Mouse (Mus musculus) embryonic stem cell, embryonic (primary cell): Measurements from ENCODE around the gene Saa4.
"Not testable (repeated sequence)": the region's sequence is repeated elsewhere in the genome, so short reads cannot be mapped to it uniquely, and the experiment has no call there.

ENCODE experiments used
- CTCF ChIA-PET, 4 experiments: fragments of 300-600 bp in 2 of 4; fragments of 350-600 bp in 2 of 4; sonication (Branson Sonifier 250); formaldehyde crosslinking; loops; one replicate each; lab custom pipeline; 2022; ENCODE audit warnings: inconsistent platforms in 2 of 4; lab: Charles Lee
- POLR2A ChIA-PET, 4 experiments: fragments of 300-600 bp in 2 of 4; fragments of 350-600 bp in 2 of 4; sonication (Branson Sonifier 250); formaldehyde crosslinking; loops; one replicate each; lab custom pipeline; 2022; ENCODE audit warnings: antibody characterized with exemption in 4 of 4, inconsistent platforms in 1 of 4; lab: Charles Lee

Gene Saa4

GRCm38 (mm10) chr7:46732458-46732857, at the start of gene Saa4:
Gene Saa4, minus strand, starts transcription at chr7:46732603.
- POLR2A ChIA-PET: interaction anchor here in 1 of 4 experiments (0.6 to 0.7 kb wide), 2 partner anchors 16 to 105 kb away, joined by 3 read pairs; no protein-coding TSS in a partner anchor
- CTCF ChIA-PET: interaction anchor here in 1 of 4 experiments (0.6 kb wide), 1 partner anchor 50 kb away, joined by 6 read pairs; no protein-coding TSS in a partner anchor

GRCm38 (mm10) chr7:46770706-46771105, 38.3 kb upstream of the Saa4 start:
- POLR2A ChIA-PET: interaction anchor here (0.5 to 2.4 kb wide), 18 partner anchors 11 to 285 kb away, joined by 3 to 13 read pairs (median 5); partner anchors contain the start of genes Gtf2h1 (in 2 of the 4), Hps5 (in 2 of the 4), Saa2 (in 1 of the 4) and Saa3 (in 1 of the 4)
- CTCF ChIA-PET: interaction anchor here (0.6 to 4.1 kb wide), 34 partner anchors 8 to 378 kb away, joined by 3 to 28 read pairs (median 4); partner anchors contain the start of genes Saa3 (in 2 of the 4) and Saal1 (in 2 of the 4)

GRCm38 (mm10) chr7:46768451-46768850, 36.0 kb upstream of the Saa4 start:
- CTCF ChIA-PET: interaction anchor here (0.5 to 4.1 kb wide), 18 partner anchors 13 to 1114 kb away, joined by 3 to 28 read pairs (median 3); partner anchors contain the start of genes Saal1 (in 3 of the 4), Gtf2h1 (in 1 of the 4), Hps5 (in 1 of the 4) and Saa3 (in 1 of the 4)
- POLR2A ChIA-PET: interaction anchor here (0.6 to 2.1 kb wide), 18 partner anchors 9 to 89 kb away, joined by 3 to 11 read pairs (median 4); partner anchors contain the start of genes Gtf2h1 (in 2 of the 4), Hps5 (in 2 of the 4) and Saal1 (in 1 of the 4)

GRCm38 (mm10) chr7:46767371-46767770, 35.0 kb upstream of the Saa4 start:
- ChIA-PET POLR2A (interaction anchor here in 2 of 4 experiments (1.0 to 2.1 kb wide), 6 partner anchors 9 to 32 kb away, joined by 3 to 11 read pairs (median 4); partner anchors contain the start of genes Gtf2h1 (in 2 of the 2) and Hps5 (in 2 of the 2)), CTCF (interaction anchor here in 2 of 4 experiments (0.7 to 1.1 kb wide), 3 partner anchors 50 to 670 kb away, joined by 3 read pairs; no protein-coding TSS in a partner anchor)

GRCm38 (mm10) chr7:46764672-46765071, 32.3 kb upstream of the Saa4 start:
- POLR2A ChIA-PET: interaction anchor here in 1 of 4 experiments (0.6 to 1.1 kb wide), 3 partner anchors 60 to 74 kb away, joined by 3 read pairs; no protein-coding TSS in a partner anchor
- CTCF ChIA-PET: interaction anchor here in 1 of 4 experiments (0.6 kb wide), 1 partner anchor 385 kb away, joined by 3 read pairs; no protein-coding TSS in a partner anchor

GRCm38 (mm10) chr7:46762601-46763000, 30.2 kb upstream of the Saa4 start:
- ChIA-PET POLR2A (interaction anchor here in 3 of 4 experiments (0.5 to 1.3 kb wide), 8 partner anchors 13 to 160 kb away, joined by 3 to 6 read pairs (median 3); partner anchors contain the start of gene Saa3 (in 1 of the 3)), CTCF (interaction anchor here in 2 of 4 experiments (0.7 to 1.5 kb wide), 3 partner anchors 8 to 188 kb away, joined by 3 to 5 read pairs (median 3); partner anchors contain the start of gene Saal1 (in 1 of the 2))

- ChIA-PET POLR2A (interaction anchor here in 2 of 4 experiments (0.5 to 1.4 kb wide), 8 partner anchors 8 to 97 kb away, joined by 3 to 4 read pairs (median 3); no protein-coding TSS in a partner anchor), CTCF (interaction anchor here in 3 of 4 experiments (0.5 to 0.8 kb wide), 4 partner anchors 8 to 16 kb away, joined by 3 to 4 read pairs (median 4); no protein-coding TSS in a partner anchor)
These were observed 28.8 kb upstream of the Saa4 start for GRCm38 (mm10) chr7:46761049-46761795.

GRCm38 (mm10) chr7:46751490-46751889, 19.1 kb upstream of the Saa4 start, which contains the start of gene Saa2:
Gene Saa2, plus strand, starts transcription at chr7:46751790.
- CTCF ChIA-PET: no interaction called here
- POLR2A ChIA-PET: interaction anchor here in 1 of 4 experiments (0.6 kb wide), 1 partner anchor 19 kb away, joined by 6 read pairs; no protein-coding TSS in a partner anchor

- POLR2A ChIA-PET: interaction anchor here in 3 of 4 experiments (0.6 to 1.6 kb wide), 28 partner anchors 8 to 1261 kb away, joined by 3 to 10 read pairs (median 3); partner anchors contain the start of genes Gtf2h1 (in 1 of the 3), Hps5 (in 1 of the 3), Saa3 (in 1 of the 3) and Saa4 (in 1 of the 3)
- CTCF ChIA-PET: interaction anchor here in 2 of 4 experiments (0.5 to 0.8 kb wide), 2 partner anchors 10 to 38 kb away, joined by 3 to 4 read pairs; no protein-coding TSS in a partner anchor
These were observed 16.1 kb upstream of the Saa4 start for GRCm38 (mm10) chr7:46748459-46748858.

- CTCF ChIA-PET: interaction anchor here in 1 of 4 experiments (1.3 kb wide), 1 partner anchor 9 kb away, joined by 3 read pairs; no protein-coding TSS in a partner anchor
- POLR2A ChIA-PET: interaction anchor here in 2 of 4 experiments (0.8 to 1.2 kb wide), 4 partner anchors 12 to 172 kb away, joined by 3 to 5 read pairs (median 4); no protein-coding TSS in a partner anchor
These were observed 14.0 kb upstream of the Saa4 start for GRCm38 (mm10) chr7:46746381-46746780.

- ChIA-PET CTCF (interaction anchor here in 1 of 4 experiments (1.3 kb wide), 1 partner anchor 10 kb away, joined by 3 read pairs; no protein-coding TSS in a partner anchor), POLR2A (interaction anchor here in 2 of 4 experiments (0.8 to 1.2 kb wide), 4 partner anchors 12 to 172 kb away, joined by 3 to 5 read pairs (median 4); no protein-coding TSS in a partner anchor)
These were observed 13.4 kb upstream of the Saa4 start for GRCm38 (mm10) chr7:46745816-46746215.

GRCm38 (mm10) chr7:46742880-46743279, 10.5 kb upstream of the Saa4 start, which contains the start of gene Saa1:
Gene Saa1, minus strand, starts transcription at chr7:46742980.
- CTCF ChIA-PET: not testable (repeated sequence)
- POLR2A ChIA-PET: interaction anchor here in 1 of 4 experiments (1.4 kb wide), 1 partner anchor 12 kb away, joined by 3 read pairs; no protein-coding TSS in a partner anchor

GRCm38 (mm10) chr7:46740041-46740440, 7.6 kb upstream of the Saa4 start:
- POLR2A ChIA-PET: interaction anchor here in 1 of 4 experiments (0.7 kb wide), 1 partner anchor 218 kb away, joined by 3 read pairs; the partner anchor contains the start of gene Uevld
- CTCF ChIA-PET: not testable (repeated sequence)

GRCm38 (mm10) chr7:46738561-46739460, 6.4 kb upstream of the Saa4 start:
- ChIA-PET CTCF (interaction anchor here in 2 of 4 experiments (0.6 to 1.0 kb wide), 2 partner anchors 10 to 20 kb away, joined by 4 read pairs; no protein-coding TSS in a partner anchor), POLR2A (interaction anchor here in 2 of 4 experiments (0.6 to 1.3 kb wide), 4 partner anchors 10 to 196 kb away, joined by 3 to 4 read pairs (median 4); no protein-coding TSS in a partner anchor)

GRCm38 (mm10) chr7:46734983-46735382, 2.6 kb upstream of the Saa4 start:
- POLR2A ChIA-PET: interaction anchor here in 2 of 4 experiments (0.6 to 2.1 kb wide), 8 partner anchors 11 to 332 kb away, joined by 3 to 8 read pairs (median 4); partner anchors contain the start of genes Gtf2h1 (in 1 of the 2) and Hps5 (in 1 of the 2)
- CTCF ChIA-PET: interaction anchor here in 1 of 4 experiments (0.7 to 2.4 kb wide), 2 partner anchors 21 to 23 kb away, joined by 3 to 5 read pairs; no protein-coding TSS in a partner anchor

- ChIA-PET CTCF (no interaction called here), POLR2A (no interaction called here)
These were observed 4.8 kb downstream of the Saa4 start for GRCm38 (mm10) chr7:46727584-46727983.
